ENCODE assay signal across 17 mouse cellular contexts in genomic region chr4:31343312-31344248, GRCm38 (mm10).
DNase-seq lines count a peak whose midpoint lies in the region; ATAC-seq and TF ChIP-seq lines count a peak whose summit lies in the region.
"Had no signal": no experiment of that assay in that cellular context is flagged by ENCODE, and none has a peak within 500 bp of the region (broad histone marks: within the 10 kb centered on the region; RNA-seq: fewer than 3 reads in every experiment).

No protein-coding gene starts in this region.

- no peak for ATAC-seq in megakaryocyte progenitor cell, adult 5-6 weeks (replicated peaks; ENCODE audit: poor library complexity)
- ATAC-seq: inflammation-experienced regulatory T-cells, adult 6 months had no signal

- TF ChIP-seq CTCF in liver, adult 2 months (IDR thresholded peaks at IDR 0.05; ENCODE audit: low read depth, low read length) = no peak
- TF ChIP-seq CTCF in cerebellum, adult 2 months (IDR thresholded peaks at IDR 0.05; ENCODE audit: borderline replicate concordance, insufficient read depth, low read depth, low read length) = no peak

- no peaks in the 10 kb centered on the region for H3K4me1 ChIP-seq in liver, adult 2 months (ENCODE audit: control insufficient read depth, insufficient read depth, low read length)
- no peaks in the 10 kb centered on the region for H3K4me1 ChIP-seq in cerebellum, adult 2 months (ENCODE audit: control insufficient read depth, insufficient read depth, low read length)
- H3K4me1 ChIP-seq: embryonic facial prominence, embryonic 13.5 days; forebrain, embryonic 10.5 days had no signal

- 81% methylated on average over 5 of the region's 5 CpGs for WGBS in liver, adult 2 months
- 86% methylated on average over 5 of the region's 5 CpGs for WGBS in cerebellum, adult 2 months

- peak; percentile 7 for DNase-seq in embryo, embryonic 10 days (ENCODE audit: low spot score)
- DNase-seq in embryo, embryonic 9.5 days (ENCODE audit: extremely low spot score) = no peak
- peak; percentile 26 for DNase-seq in liver, adult 2 months (ENCODE audit: extremely low read depth, low read depth, low spot score)
- DNase-seq in liver = no peak
- DNase-seq in embryo, embryonic 11 days = peak; percentile 15
- peak; percentile 39 for DNase-seq in mesoderm, embryonic 11.5 days (ENCODE audit: low read depth, low spot score)
- no peak for DNase-seq in cerebellum, adult 2 months
- DNase-seq: adrenal gland, postnatal 36 days; cerebellum, postnatal 14 days; heart, adult 18-20 months; right cerebral cortex, postnatal 4 days had no signal

- TF ChIP-seq POLR2A in liver, adult 2 months (IDR thresholded peaks at IDR 0.05; ENCODE audit: extremely low read depth, insufficient read depth, low read length) = no peak
- TF ChIP-seq POLR2A in cerebellum, adult 2 months (IDR thresholded peaks at IDR 0.05; ENCODE audit: borderline replicate concordance, insufficient read depth, low read length) = no peak

- H3K27ac ChIP-seq in liver, adult 2 months (replicated peaks; ENCODE audit: insufficient read depth, low read depth, low read length) = no peak overlapping the region
- no peak overlapping the region for H3K27ac ChIP-seq in cerebellum, adult 2 months (ENCODE audit: insufficient read depth, low read length)
- H3K27ac ChIP-seq: embryonic facial prominence, embryonic 13.5 days; forebrain, embryonic 10.5 days; limb, embryonic 12.5 days had no signal

- no peak overlapping the region for H3K4me3 ChIP-seq in liver, adult 2 months (ENCODE audit: insufficient read depth, low read depth, low read length)
- no peak overlapping the region for H3K4me3 ChIP-seq in cerebellum, adult 2 months (replicated peaks; ENCODE audit: insufficient read depth, low read depth, low read length)
- H3K4me3 ChIP-seq: embryonic facial prominence, embryonic 13.5 days; forebrain, embryonic 10.5 days; limb, embryonic 12.5 days had no signal

- H3K79me2 ChIP-seq in liver, adult 2 months (ENCODE audit: control insufficient read depth, insufficient read depth, low read length) = no peaks in the 10 kb centered on the region

- H3K36me3 ChIP-seq in liver, adult 2 months (ENCODE audit: control insufficient read depth, insufficient read depth, low read length) = no peaks in the 10 kb centered on the region
- H3K36me3 ChIP-seq: embryonic facial prominence, embryonic 13.5 days; forebrain, embryonic 10.5 days; limb, embryonic 12.5 days had no signal

- no peaks in the 10 kb centered on the region for H3K27me3 ChIP-seq in liver, adult 2 months (ENCODE audit: control insufficient read depth, insufficient read depth, low read length)
- H3K27me3 ChIP-seq in cerebellum, adult 2 months (ENCODE audit: control insufficient read depth, insufficient read depth, low read length) = no peaks in the 10 kb centered on the region
- H3K27me3 ChIP-seq: CH12.LX; embryonic facial prominence, embryonic 13.5 days; limb, embryonic 12.5 days had no signal

- no peak overlapping the region for H3K9ac ChIP-seq in liver, adult 2 months (ENCODE audit: low read depth, low read length)
- H3K9ac ChIP-seq: embryonic facial prominence, embryonic 13.5 days; limb, embryonic 12.5 days had no signal

Comparison
In these comparisons a context has a peak if more than half of its experiments do, and no peak if none do; other contexts are left out.
1. DNase-seq: peak in embryo, embryonic 10 days (single experiment), liver, adult 2 months (single experiment), embryo, embryonic 11 days (single experiment) and mesoderm, embryonic 11.5 days (single experiment); none in embryo, embryonic 9.5 days (single experiment), liver (single experiment) and cerebellum, adult 2 months (0 of 2).